Mouse (Mus musculus) heart, adult 2 months (tissue): ENCODE data around the gene Ddost.
"Not testable (repeated sequence)": the region's sequence is repeated elsewhere in the genome, so short reads cannot be mapped to it uniquely, and the experiment has no call there.

Experiments used
- CTCF ChIP-seq: fragments of 200-600 bp; IDR thresholded peaks from 2 replicates; pipeline ENCODE4 v1.8.1; 2022; ENCODE audit warnings: antibody characterized with exemption, mild to moderate bottlenecking, moderate library complexity
- EP300 ChIP-seq: fragments of 200-500 bp; IDR thresholded peaks from 2 replicates; pipeline ENCODE4 v1.6.1; 2011; ENCODE audit warnings: low read depth, low read length, control low read depth; ENCODE audit not compliant: insufficient read depth

GRCm38 (mm10) chr4:138327155-138327554, 22.6 kb downstream of the Ddost start:
- not testable (repeated sequence) for TF ChIP-seq CTCF, EP300
